Mouse (Mus musculus): Measurements from ENCODE around the gene Csrnp3.

DNA sequence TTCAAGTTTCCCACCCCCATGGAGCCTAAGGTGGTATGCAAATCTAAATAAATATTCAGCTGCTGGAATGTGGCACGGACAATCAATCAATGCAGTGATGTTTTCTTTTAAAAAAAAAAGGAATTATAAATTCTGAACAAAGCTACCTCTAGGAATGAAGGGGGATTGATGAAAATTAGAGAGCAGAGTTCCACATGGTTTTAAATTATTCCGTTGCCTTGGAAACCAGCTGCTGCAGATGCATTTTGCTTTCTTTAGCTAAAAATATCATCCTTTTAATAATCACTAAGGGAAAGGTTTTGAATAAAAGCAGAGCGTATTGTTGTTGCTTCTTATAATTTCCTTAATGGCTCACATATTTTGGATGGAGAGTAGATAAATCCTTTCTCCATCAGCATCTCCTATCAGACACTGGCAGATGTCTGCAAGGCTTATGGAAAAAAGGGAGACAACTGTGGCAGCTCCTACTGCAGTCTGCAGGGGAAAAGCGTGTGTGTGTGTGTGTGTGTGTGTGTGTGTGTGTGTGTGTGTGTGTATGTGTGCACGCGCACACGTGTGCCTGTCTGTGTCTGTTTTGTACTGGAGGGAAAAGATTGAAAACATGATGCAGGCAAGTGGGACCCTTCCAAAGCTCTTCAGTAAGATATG, 2.0 kb downstream of the Csrnp3 start:
- TF ChIP-seq POLR2A (IDR thresholded peaks at IDR 0.05; ENCODE audit: control insufficient read depth, extremely low read depth, insufficient read depth, low read length, poor library complexity) (no peak), CTCF (IDR thresholded peaks at IDR 0.05; ENCODE audit: borderline replicate concordance, control insufficient read depth, extremely low read depth, insufficient read depth, low read length, poor library complexity) (no peak)
